Mouse (Mus musculus): ENCODE measurements at regions not wholly inside any gene's neighbourhood (a gene's known extent, or its start where the extent isn't known, plus 50 kb on each side); places are given as distances from the start of the nearest gene placed in this dataset.

- no peaks in the 10 kb centered on the region for H3K36me3 ChIP-seq (ENCODE audit: control insufficient read depth, insufficient read depth, low read length)
- DNase-seq (ENCODE audit: low spot score) (peak; percentile 17), ATAC-seq (ENCODE audit: insufficient read depth, low FRiP score, low TSS enrichment) (0 out of 2 replicates have a peak, but pooled peaks have one; percentile 46)
- H3K9ac ChIP-seq (ENCODE audit: low read length) = no peak overlapping the region
- H3K27ac ChIP-seq (ENCODE audit: low read depth, low read length) = no peak overlapping the region
- H3K4me1 ChIP-seq (ENCODE audit: control insufficient read depth, insufficient read depth, low read length) = no peaks in the 10 kb centered on the region
- H3K4me2 ChIP-seq (ENCODE audit: low read depth) = no peak overlapping the region
- H3K27me3 ChIP-seq (ENCODE audit: control insufficient read depth, insufficient read depth, low read length) = no peaks in the 10 kb centered on the region
- no peaks in the 10 kb centered on the region for H3K9me3 ChIP-seq (ENCODE audit: control insufficient read depth, low read length)
- 38% methylated on average over 2 of the region's 2 CpGs for WGBS
- H3K4me3 ChIP-seq (ENCODE audit: low read depth, low read length) = no peak overlapping the region
Measured at GRCm38 (mm10) chr15:15329796-15330195, 1398.8 kb upstream of the Cdh9 start.

DNA sequence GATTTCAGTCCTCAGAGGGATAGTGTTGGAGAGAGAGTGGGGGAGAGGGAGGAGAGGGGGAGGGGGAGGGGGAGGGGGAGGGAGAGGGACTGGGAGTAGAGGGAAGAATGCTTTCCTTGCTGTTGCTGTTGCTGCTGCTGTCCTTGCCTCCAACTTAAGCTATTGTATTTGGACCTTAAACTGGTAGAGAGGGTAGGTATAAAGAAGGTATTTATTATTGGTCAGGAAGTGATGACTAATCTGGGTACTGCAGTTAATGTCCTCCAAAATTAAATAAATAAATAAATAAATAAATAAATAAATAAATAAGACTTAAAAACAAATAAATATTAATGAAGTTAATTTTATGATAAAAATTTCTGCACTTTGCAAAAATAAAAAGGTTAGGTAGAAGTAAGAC lies 1396.6 kb upstream of the Cdh9 start:
- Histone ChIP-seq H3K36me3 (ENCODE audit: control insufficient read depth, insufficient read depth, low read length) (no peaks in the 10 kb centered on the region), H3K4me1 (ENCODE audit: control insufficient read depth, insufficient read depth, low read length) (no peaks in the 10 kb centered on the region), H3K9me3 (ENCODE audit: control insufficient read depth, low read length) (no peaks in the 10 kb centered on the region), H3K4me3 (ENCODE audit: low read depth, low read length) (no peak overlapping the region), H3K4me2 (ENCODE audit: low read depth) (no peak overlapping the region), H3K27ac (ENCODE audit: low read depth, low read length) (no peak overlapping the region), H3K27me3 (ENCODE audit: control insufficient read depth, insufficient read depth, low read length) (no peaks in the 10 kb centered on the region), H3K9ac (ENCODE audit: low read length) (no peak overlapping the region)
- ATAC-seq (ENCODE audit: insufficient read depth, low FRiP score, low TSS enrichment) = no peak
- DNase-seq (ENCODE audit: low spot score) = no peak

DNA sequence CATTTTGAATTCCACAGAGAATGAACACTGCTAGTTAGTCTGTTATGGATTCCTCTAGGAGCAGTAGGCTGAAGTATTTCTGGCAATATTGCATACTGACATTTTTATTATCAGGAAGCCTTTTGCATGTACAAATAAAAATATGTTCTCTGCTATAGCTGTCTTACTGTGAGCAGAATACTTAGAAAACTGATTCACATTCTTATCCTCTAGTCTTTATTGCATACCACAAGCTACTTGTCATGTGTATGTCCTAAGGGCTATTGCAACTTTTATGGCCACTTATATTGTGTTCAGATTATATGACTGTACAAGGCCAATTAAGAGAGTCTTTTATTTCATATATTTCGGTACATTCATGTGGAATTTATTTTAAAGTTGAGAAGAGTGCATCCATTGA lies 1366.7 kb upstream of the Cdh9 start:
- DNase-seq (ENCODE audit: low spot score) (no peak), ATAC-seq (ENCODE audit: insufficient read depth, low FRiP score, low TSS enrichment) (no peak)

GRCm38 (mm10) chr15:15392300-15393022 lies 1336.1 kb upstream of the Cdh9 start:
- no peak overlapping the region for H3K27ac ChIP-seq (ENCODE audit: low read depth, low read length)
- H3K4me2 ChIP-seq (ENCODE audit: low read depth) = no peak overlapping the region
- ATAC-seq (ENCODE audit: insufficient read depth, low FRiP score, low TSS enrichment) (no peak), DNase-seq (ENCODE audit: low spot score) (no peak)
- H3K9ac ChIP-seq (ENCODE audit: low read length) = no peak overlapping the region
- H3K4me1 ChIP-seq (ENCODE audit: control insufficient read depth, insufficient read depth, low read length) = no peaks in the 10 kb centered on the region
- no peaks in the 10 kb centered on the region for H3K36me3 ChIP-seq (ENCODE audit: control insufficient read depth, insufficient read depth, low read length)
- no peaks in the 10 kb centered on the region for H3K27me3 ChIP-seq (ENCODE audit: control insufficient read depth, insufficient read depth, low read length)
- no peaks in the 10 kb centered on the region for H3K9me3 ChIP-seq (ENCODE audit: control insufficient read depth, low read length)
- no peak overlapping the region for H3K4me3 ChIP-seq (ENCODE audit: low read depth, low read length)
- WGBS = 87% methylated on average over 7 of the region's 7 CpGs

More for the DNA sequence above, 1366.7 kb upstream of the Cdh9 start:
- no peaks in the 10 kb centered on the region for H3K9me3 ChIP-seq (ENCODE audit: control insufficient read depth, low read length)
- 88% methylated on average over 1 of the region's 1 CpGs for WGBS
- no peaks in the 10 kb centered on the region for H3K4me1 ChIP-seq (ENCODE audit: control insufficient read depth, insufficient read depth, low read length)
- H3K27ac ChIP-seq (ENCODE audit: low read depth, low read length) = no peak overlapping the region
- no peaks in the 10 kb centered on the region for H3K36me3 ChIP-seq (ENCODE audit: control insufficient read depth, insufficient read depth, low read length)
- H3K4me3 ChIP-seq (ENCODE audit: low read depth, low read length) = no peak overlapping the region
- no peak overlapping the region for H3K4me2 ChIP-seq (ENCODE audit: low read depth)
- no peaks in the 10 kb centered on the region for H3K27me3 ChIP-seq (ENCODE audit: control insufficient read depth, insufficient read depth, low read length)
- no peak overlapping the region for H3K9ac ChIP-seq (ENCODE audit: low read length)

Measured in neural tube, embryonic 11.5 days (tissue).